Mouse (Mus musculus) neural tube, embryonic 11.5 days (tissue): Measurements from ENCODE around the gene Ncoa5. TPM values are rescaled to one million over a fixed set of nuclear protein-coding genes. Genes with fewer than 3 reads are reported as not detected.

ENCODE experiments used
- ATAC-seq: fragments of 200-750 bp; cut with Nextera tagmentation; 2 replicates; pipeline ENCODE4 v1.8.0; 2017; ENCODE audit warnings: moderate number of reproducible peaks, mild to moderate bottlenecking, moderate TSS enrichment, moderate library complexity; ENCODE audit not compliant: insufficient read depth, low FRiP score, low TSS enrichment
- DNase-seq: peaks from one replicate; pipeline ENCODE4 v3.0.0-alpha.2; 2015; ENCODE audit warnings: low spot score
- H3K27ac ChIP-seq: fragments of 300-500 bp; sonication (generic); 2 replicates; pipeline ENCODE4 v1.5.1; 2014; ENCODE audit warnings: low read depth, mild to moderate bottlenecking, low read length
- H3K27me3 ChIP-seq: fragments of 300-500 bp; sonication (generic); 2 replicates; pipeline ENCODE4 v1.6.1; 2014; ENCODE audit warnings: mild to moderate bottlenecking, low read length, mixed read lengths; ENCODE audit not compliant: control insufficient read depth, insufficient read depth
- H3K36me3 ChIP-seq: fragments of 300-500 bp; sonication (generic); 2 replicates; pipeline ENCODE4 v1.6.1; 2014; ENCODE audit warnings: mild to moderate bottlenecking, low read length, moderate library complexity, mixed read lengths; ENCODE audit not compliant: control insufficient read depth, insufficient read depth
- H3K4me1 ChIP-seq: fragments of 300-500 bp; sonication (generic); 2 replicates; pipeline ENCODE4 v1.6.1; 2014; ENCODE audit warnings: low read length, mixed read lengths; ENCODE audit not compliant: control insufficient read depth, insufficient read depth
- H3K4me2 ChIP-seq: fragments of 300-500 bp; sonication (generic); 2 replicates; pipeline ENCODE4 v1.6.1; 2014; ENCODE audit warnings: low read depth, mild to moderate bottlenecking, moderate library complexity
- H3K4me3 ChIP-seq: fragments of 300-500 bp; sonication (generic); 2 replicates; pipeline ENCODE4 v1.5.1; 2014; ENCODE audit warnings: low read depth, low read length
- H3K9ac ChIP-seq: fragments of 300-500 bp; sonication (generic); 2 replicates; pipeline ENCODE4 v1.6.1; 2014; ENCODE audit warnings: mild to moderate bottlenecking, low read length
- H3K9me3 ChIP-seq: fragments of 300-500 bp; sonication (generic); 2 replicates; pipeline ENCODE4 v1.6.1; 2016; ENCODE audit warnings: low read length; ENCODE audit not compliant: control insufficient read depth
- WGBS: fragments of 180-500 bp; shearing (Covaris S2); extraction: QIAGEN DNeasy Blood & Tissue Kit; methylation state at CpG from one replicate; pipeline ENCODE4 v1.1.7; 2014; 5-methylcytosine and 5-hydroxymethylcytosine counted together
- polyA plus RNA-seq: library from polyadenylated mRNA; unstranded; fragments of >200 nt; fragmentation: Nextera tagmentation; extraction: Ambion mirVana; gene quantifications from 2 replicates; pipeline ENCODE4 v1.2.1, GENCODE M21; 2014

Ncoa5 gene
- polyA plus RNA-seq, result 86.1 and 89.4 TPM in 2 replicates

DNA sequence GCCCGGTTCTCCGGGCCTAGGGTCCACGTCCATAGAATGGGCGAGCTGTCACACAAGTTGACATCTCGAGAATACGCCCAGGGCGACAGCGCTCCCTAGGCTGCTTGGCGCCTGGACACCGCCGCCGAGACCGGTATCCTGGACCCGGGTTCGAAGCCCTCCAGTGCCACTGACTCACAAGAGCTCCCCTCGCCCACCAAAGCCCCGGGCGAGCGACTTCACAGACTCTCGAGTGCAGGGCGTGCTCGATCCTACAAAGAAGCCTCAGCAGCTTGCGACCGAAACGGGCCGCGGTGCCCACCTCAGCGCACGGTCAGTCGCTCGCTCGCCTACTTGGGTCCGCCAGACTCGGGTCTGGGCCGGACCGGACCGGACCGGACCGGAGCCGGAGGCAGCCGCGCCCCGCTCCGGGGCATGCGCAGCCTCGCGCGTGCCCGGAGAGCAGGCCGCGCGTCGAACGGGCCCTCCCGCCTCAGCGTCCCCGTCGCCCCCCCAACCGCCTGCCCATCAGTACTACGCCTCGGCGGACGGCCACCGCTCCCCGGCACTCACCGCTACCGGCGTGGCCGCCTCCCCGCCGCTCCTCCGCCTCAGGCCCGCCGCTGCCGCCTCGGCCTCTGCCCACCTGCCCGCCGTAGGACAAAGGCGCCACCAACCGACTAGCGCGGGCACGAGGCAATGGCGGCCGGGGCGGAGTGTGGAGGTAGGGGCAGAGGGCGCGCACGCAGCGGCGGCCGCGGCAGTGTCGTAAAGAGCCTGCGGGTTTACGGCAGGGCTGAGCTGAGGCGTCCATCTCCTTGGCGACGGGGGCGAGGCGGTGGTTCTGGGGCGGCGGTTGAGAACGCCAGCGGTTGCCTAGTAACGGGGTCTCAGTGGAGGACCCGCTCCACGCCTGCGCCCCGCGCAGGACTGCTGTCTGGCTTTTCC lies at the start of gene Ncoa5:
Ncoa5 (minus strand) TSS at position 737 of the 927 bp plus-strand sequence.
- Histone ChIP-seq H3K27ac (peak within 1 kb of the TSS; percentile 87), H3K36me3 (no peaks in the 10 kb centered on the region), H3K4me2 (peak within 1 kb of the TSS; percentile 53), H3K27me3 (no peaks in the 10 kb centered on the region), H3K4me1 (peaks cover 15% of the 10 kb centered on the region), H3K9ac (peak within 1 kb of the TSS; percentile 99), H3K4me3 (peak within 1 kb of the TSS; percentile 97), H3K9me3 (no peaks in the 10 kb centered on the region)
- peak; percentile 99 for DNase-seq
- under 1% methylated on average over 109 of the region's 111 CpGs for WGBS
- ATAC-seq, result peak; percentile 93

DNA sequence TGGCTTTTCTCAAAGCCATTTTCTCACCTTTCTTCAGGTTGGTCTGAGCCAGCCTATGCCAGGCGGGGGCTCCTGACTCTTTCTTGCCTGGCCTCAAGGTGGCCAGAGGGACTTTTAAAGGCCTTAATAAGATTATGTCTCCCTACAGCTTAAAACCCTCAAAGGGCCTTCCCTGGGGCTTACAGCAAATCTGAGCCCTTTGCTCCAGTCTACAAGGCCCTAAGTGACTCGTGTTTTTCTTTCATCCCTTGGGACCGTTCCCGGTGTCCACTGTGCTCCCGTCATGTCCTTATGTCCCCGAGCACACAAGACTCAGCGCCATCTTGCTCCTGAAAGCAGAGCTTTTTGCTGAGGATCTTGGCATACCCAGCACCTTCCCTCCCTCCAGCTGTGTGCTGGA lies 46.6 kb upstream of the Ncoa5 start:
- H3K9me3 ChIP-seq, result no peaks in the 10 kb centered on the region
- ATAC-seq, result no peak
- no peak for DNase-seq
- H3K4me3 ChIP-seq, result no peak overlapping the region
- H3K4me1 ChIP-seq, result peaks cover 14% of the 10 kb centered on the region
- no peak overlapping the region for H3K4me2 ChIP-seq
- no peak overlapping the region for H3K27ac ChIP-seq
- no peaks in the 10 kb centered on the region for H3K36me3 ChIP-seq
- WGBS, result 38% methylated on average over 7 of the region's 7 CpGs
- peaks cover 39% of the 10 kb centered on the region for H3K27me3 ChIP-seq
- H3K9ac ChIP-seq, result no peak overlapping the region

DNA sequence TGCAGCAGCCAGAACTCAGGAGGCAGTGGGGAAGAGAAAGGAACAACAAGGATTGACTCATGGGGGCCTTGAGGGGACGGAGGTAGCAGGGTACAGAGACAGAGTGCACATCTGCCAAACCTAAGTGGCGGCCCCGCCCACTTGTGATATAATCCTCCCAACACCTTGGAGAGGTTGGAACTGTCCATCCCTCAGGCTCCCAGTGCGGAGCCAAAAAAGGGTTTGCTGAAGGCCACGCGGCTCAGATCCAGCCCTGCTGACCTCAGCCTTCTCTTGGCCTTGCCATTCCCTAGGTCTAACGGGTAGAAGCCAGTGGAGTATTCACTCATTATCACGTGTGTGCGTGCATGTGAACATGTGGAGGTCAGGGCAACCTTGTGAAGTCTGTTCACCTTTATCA lies 46.0 kb upstream of the Ncoa5 start:
- DNase-seq, result no peak
- no peaks in the 10 kb centered on the region for H3K9me3 ChIP-seq
- no peak overlapping the region for H3K4me2 ChIP-seq
- H3K9ac ChIP-seq, result no peak overlapping the region
- no peaks in the 10 kb centered on the region for H3K36me3 ChIP-seq
- no peak for ATAC-seq
- WGBS, result 22% methylated on average over 9 of the region's 9 CpGs
- peaks cover 45% of the 10 kb centered on the region for H3K27me3 ChIP-seq
- H3K27ac ChIP-seq, result no peak overlapping the region
- peaks cover 14% of the 10 kb centered on the region for H3K4me1 ChIP-seq
- H3K4me3 ChIP-seq, result no peak overlapping the region

DNA sequence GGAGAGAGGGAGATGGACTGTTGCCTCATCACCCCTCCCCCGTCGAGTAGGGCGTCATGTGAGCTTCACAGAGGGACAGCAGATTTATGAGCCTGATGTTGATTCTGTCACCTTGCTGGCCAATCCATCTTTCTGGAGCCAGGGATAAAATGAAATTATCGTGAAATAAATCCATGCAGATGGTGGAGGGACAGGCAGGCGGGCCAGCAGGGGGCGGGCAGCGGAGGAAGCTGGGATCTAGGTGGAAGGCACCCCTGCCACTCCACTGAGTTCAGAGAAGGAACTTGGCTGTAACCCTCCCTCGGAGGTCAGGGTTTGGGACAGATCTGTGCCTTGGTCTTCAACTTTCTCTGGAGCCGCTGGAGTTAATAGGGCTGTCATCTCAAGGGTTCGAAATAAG lies 43.9 kb upstream of the Ncoa5 start:
- DNase-seq, result peak; percentile 55
- H3K9me3 ChIP-seq, result no peaks in the 10 kb centered on the region
- peaks cover 14% of the 10 kb centered on the region for H3K4me1 ChIP-seq
- 30% methylated on average over 10 of the region's 10 CpGs for WGBS
- H3K9ac ChIP-seq, result no peak overlapping the region
- H3K27me3 ChIP-seq, result peaks cover 57% of the 10 kb centered on the region
- ATAC-seq, result no peak
- no peak overlapping the region for H3K4me3 ChIP-seq
- H3K36me3 ChIP-seq, result no peaks in the 10 kb centered on the region
- H3K27ac ChIP-seq, result no peak overlapping the region
- no peak overlapping the region for H3K4me2 ChIP-seq

DNA sequence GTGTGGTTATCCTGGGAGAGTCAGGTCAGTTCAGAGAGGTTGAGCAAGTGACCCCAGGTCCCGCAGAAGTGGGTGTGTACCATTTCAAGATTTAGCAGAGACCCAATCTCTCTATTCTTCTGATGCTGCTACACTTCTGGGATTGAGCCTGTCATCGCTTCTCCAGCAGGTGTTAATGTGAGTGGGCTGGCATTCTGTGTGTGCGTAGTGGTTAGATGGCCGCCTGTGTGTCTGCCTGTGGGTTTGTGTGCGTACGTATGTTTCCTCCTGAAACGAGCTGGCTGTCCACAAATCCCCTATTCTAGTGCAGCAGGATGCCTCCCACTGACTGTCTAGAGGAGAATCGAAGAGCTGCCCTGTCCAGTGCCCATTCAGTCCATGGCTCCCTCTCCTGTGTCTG lies 43.4 kb upstream of the Ncoa5 start:
- Histone ChIP-seq H3K4me2 (no peak overlapping the region), H3K27me3 (peaks cover 62% of the 10 kb centered on the region), H3K4me1 (peaks cover 14% of the 10 kb centered on the region)

DNA sequence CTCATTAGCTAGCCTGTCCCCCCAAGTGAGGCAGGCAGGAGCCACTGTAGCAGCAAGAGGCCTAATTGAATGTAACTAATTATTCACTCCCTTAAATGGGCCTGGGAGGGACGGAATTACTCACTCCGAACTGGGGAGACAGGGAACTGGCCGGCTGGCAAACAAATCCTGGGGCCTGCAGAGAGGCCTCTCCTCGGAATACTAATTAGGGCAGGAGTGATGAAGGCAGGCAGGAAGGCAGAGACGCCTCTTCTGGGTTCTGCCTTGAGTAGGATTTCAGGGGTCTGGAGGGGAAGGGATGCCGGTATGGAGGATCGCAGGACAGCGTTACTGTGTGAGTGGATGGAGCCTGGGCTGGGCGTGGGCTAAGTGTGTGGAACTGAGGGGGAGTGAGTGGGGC lies 42.4 kb upstream of the Ncoa5 start:
- Histone ChIP-seq H3K36me3 (no peaks in the 10 kb centered on the region), H3K4me1 (peaks cover 14% of the 10 kb centered on the region), H3K27ac (no peak overlapping the region), H3K27me3 (peaks cover 63% of the 10 kb centered on the region), H3K4me3 (no peak overlapping the region), H3K9ac (no peak overlapping the region), H3K9me3 (no peaks in the 10 kb centered on the region), H3K4me2 (no peak overlapping the region)
- WGBS, result 3% methylated on average over 9 of the region's 9 CpGs
- peak; percentile 61; the same call in 1 of the 2 replicates for ATAC-seq
- DNase-seq, result peak; percentile 63

More for the DNA sequence above, 43.4 kb upstream of the Ncoa5 start:
- ATAC-seq (no peak), DNase-seq (no peak)
- Histone ChIP-seq H3K36me3 (no peaks in the 10 kb centered on the region), H3K4me3 (no peak overlapping the region), H3K9ac (no peak overlapping the region), H3K9me3 (no peaks in the 10 kb centered on the region), H3K27ac (no peak overlapping the region)
- 75% methylated on average over 8 of the region's 8 CpGs for WGBS

DNA sequence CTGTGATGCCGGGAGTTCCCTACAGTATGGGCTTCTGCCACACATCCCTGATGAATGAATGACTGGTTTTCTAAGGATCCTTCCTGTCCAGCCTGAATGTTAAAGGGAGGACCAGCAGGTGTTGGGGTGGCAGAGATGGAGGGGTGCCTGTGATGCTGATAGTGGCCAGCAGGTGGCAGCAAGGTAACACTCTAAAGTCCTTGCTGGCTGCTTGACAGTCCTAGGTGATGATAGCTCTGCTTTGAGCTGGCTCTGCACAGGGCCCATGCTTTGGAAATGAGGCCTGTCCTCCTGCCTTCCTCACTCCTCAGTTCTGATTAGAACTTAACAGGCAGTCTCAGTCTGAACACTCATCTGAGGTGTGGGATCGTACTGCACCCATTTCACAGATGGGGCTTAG lies 40.3 kb upstream of the Ncoa5 start:
- H3K4me1 ChIP-seq, result peaks cover 16% of the 10 kb centered on the region
- no peaks in the 10 kb centered on the region for H3K36me3 ChIP-seq
- no peak overlapping the region for H3K27ac ChIP-seq
- H3K27me3 ChIP-seq, result peaks cover 54% of the 10 kb centered on the region
- H3K4me3 ChIP-seq, result no peak overlapping the region
- ATAC-seq (no peak), DNase-seq (peak; percentile 86)
- H3K9me3 ChIP-seq, result no peaks in the 10 kb centered on the region
- H3K9ac ChIP-seq, result no peak overlapping the region
- no peak overlapping the region for H3K4me2 ChIP-seq
- WGBS, result 38% methylated on average over 2 of the region's 2 CpGs

DNA sequence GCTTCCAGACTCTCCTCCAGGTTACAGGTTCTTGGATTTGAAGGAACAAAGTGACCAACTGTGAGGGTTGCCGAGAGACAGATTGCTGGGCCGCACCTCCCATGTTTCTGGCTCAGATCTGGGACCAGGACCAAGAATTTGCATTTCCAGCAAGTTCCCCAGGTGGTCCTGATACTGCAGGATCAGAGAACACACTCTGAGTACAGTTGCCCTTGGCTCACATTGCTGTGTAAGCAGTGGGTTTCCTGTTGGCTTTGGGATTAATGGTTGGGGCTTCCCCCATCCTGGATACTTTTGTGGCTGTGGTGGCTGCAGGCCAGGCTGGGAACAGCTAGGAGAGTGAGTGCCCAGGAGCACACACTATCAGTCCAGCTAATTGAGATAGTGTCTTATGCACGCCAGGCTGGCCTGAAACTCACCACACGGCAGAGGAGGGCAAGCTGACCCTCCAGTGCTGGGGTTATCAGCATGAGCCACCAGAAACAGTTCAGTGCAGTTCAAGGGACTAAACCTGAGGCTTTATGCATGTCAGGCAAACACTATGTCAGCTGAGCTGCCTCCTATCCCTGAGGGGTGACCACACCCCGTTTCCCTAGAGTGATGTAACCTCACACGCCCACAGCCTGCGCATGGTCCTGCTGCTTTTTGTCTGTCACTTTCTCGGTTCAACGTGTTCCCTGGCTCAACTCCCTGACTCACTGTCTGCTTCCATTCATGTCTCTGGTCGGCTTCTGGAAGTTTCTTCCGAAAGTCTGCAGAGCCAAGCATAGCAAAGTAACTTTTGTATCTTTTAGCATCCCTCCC lies 39.6 kb upstream of the Ncoa5 start:
- Histone ChIP-seq H3K4me2 (no peak overlapping the region), H3K27ac (no peak overlapping the region), H3K27me3 (peaks cover 51% of the 10 kb centered on the region), H3K9me3 (no peaks in the 10 kb centered on the region), H3K4me3 (no peak overlapping the region), H3K9ac (no peak overlapping the region), H3K4me1 (peaks cover 16% of the 10 kb centered on the region), H3K36me3 (no peaks in the 10 kb centered on the region)
- 51% methylated on average over 11 of the region's 11 CpGs for WGBS
- DNase-seq (no peak), ATAC-seq (no peak)
